Mouse (Mus musculus): ENCODE measurements around the gene Pgrmc1. TPM values are rescaled to one million over a fixed set of nuclear protein-coding genes. Genes with fewer than 3 reads are reported as not detected.
"Not testable (repeated sequence)": the region's sequence is repeated elsewhere in the genome, so short reads cannot be mapped to it uniquely, and the experiment has no call there.

The Pgrmc1 gene
- 587 and 603 TPM in 2 replicates for polyA plus RNA-seq (2015; fragmentation: Nextera tagmentation; extraction: Ambion mirVana)

GRCm38 (mm10) chrX:36597707-36598389, at the start of gene Pgrmc1:
Pgrmc1 (plus strand) TSS chrX:36598206.
- H3K36me3 ChIP-seq: no peaks in the 10 kb centered on the region
- peak within 1 kb of the TSS; percentile 91 for H3K27ac ChIP-seq
- peak within 1 kb of the TSS; percentile 68 for H3K4me3 ChIP-seq
- H3K9ac ChIP-seq: peak within 1 kb of the TSS; percentile 89
- WGBS: 22% methylated on average over 44 of the region's 45 CpGs
- H3K9me3 ChIP-seq: no peaks in the 10 kb centered on the region
- H3K4me2 ChIP-seq: peak within 1 kb of the TSS; percentile 68
- no peaks in the 10 kb centered on the region for H3K27me3 ChIP-seq
- H3K4me1 ChIP-seq (replicated peaks): peaks cover 18% of the 10 kb centered on the region
- peak; percentile 91 for ATAC-seq (ENCODE audit: low FRiP score)

GRCm38 (mm10) chrX:36548798-36549197, 49.2 kb upstream of the Pgrmc1 start:
- Histone ChIP-seq H3K9ac (no peak overlapping the region), H3K27ac (no peak overlapping the region), H3K27me3 (no peaks in the 10 kb centered on the region), H3K4me2 (no peak overlapping the region), H3K4me1 (replicated peaks) (no peaks in the 10 kb centered on the region), H3K36me3 (no peaks in the 10 kb centered on the region), H3K9me3 (no peaks in the 10 kb centered on the region), H3K4me3 (no peak overlapping the region)
- 66% methylated on average over 5 of the region's 5 CpGs for WGBS
- no peak for ATAC-seq (ENCODE audit: low FRiP score)

GRCm38 (mm10) chrX:36550906-36551305, 47.1 kb upstream of the Pgrmc1 start:
- Histone ChIP-seq H3K36me3 (no peaks in the 10 kb centered on the region), H3K27me3 (no peaks in the 10 kb centered on the region), H3K4me1 (replicated peaks) (no peaks in the 10 kb centered on the region), H3K4me3 (no peak overlapping the region), H3K9ac (no peak overlapping the region), H3K27ac (peak overlapping the region; percentile 55), H3K9me3 (no peaks in the 10 kb centered on the region), H3K4me2 (no peak overlapping the region)
- 31% methylated on average over 5 of the region's 5 CpGs for WGBS
- no peak for ATAC-seq (ENCODE audit: low FRiP score)

GRCm38 (mm10) chrX:36551351-36551750, 46.7 kb upstream of the Pgrmc1 start:
- ATAC-seq (ENCODE audit: low FRiP score): no peak
- H3K9ac ChIP-seq: no peak overlapping the region
- no peaks in the 10 kb centered on the region for H3K4me1 ChIP-seq (replicated peaks)
- 51% methylated on average over 6 of the region's 6 CpGs for WGBS
- H3K4me2 ChIP-seq: no peak overlapping the region
- H3K27me3 ChIP-seq: no peaks in the 10 kb centered on the region
- no peaks in the 10 kb centered on the region for H3K9me3 ChIP-seq
- no peak overlapping the region for H3K4me3 ChIP-seq
- H3K27ac ChIP-seq: peak overlapping the region; percentile 55
- no peaks in the 10 kb centered on the region for H3K36me3 ChIP-seq

GRCm38 (mm10) chrX:36552055-36552587, 45.9 kb upstream of the Pgrmc1 start:
- H3K9ac ChIP-seq: no peak overlapping the region
- WGBS: 31% methylated on average over 5 of the region's 5 CpGs

GRCm38 (mm10) chrX:36552715-36553114, 45.3 kb upstream of the Pgrmc1 start:
- WGBS: 83% methylated on average over 3 of the region's 3 CpGs
- Histone ChIP-seq H3K4me1 (replicated peaks) (no peaks in the 10 kb centered on the region), H3K9ac (no peak overlapping the region), H3K27me3 (no peaks in the 10 kb centered on the region), H3K4me2 (no peak overlapping the region), H3K27ac (no peak overlapping the region), H3K36me3 (no peaks in the 10 kb centered on the region), H3K9me3 (no peaks in the 10 kb centered on the region), H3K4me3 (no peak overlapping the region)
- no peak for ATAC-seq (ENCODE audit: low FRiP score)

More at GRCm38 (mm10) chrX:36552055-36552587, 45.9 kb upstream of the Pgrmc1 start:
- no peak overlapping the region for H3K4me2 ChIP-seq
- no peak overlapping the region for H3K4me3 ChIP-seq
- H3K27me3 ChIP-seq: no peaks in the 10 kb centered on the region
- 0 out of 2 replicates have a peak, but pooled peaks have one; percentile 43 for ATAC-seq (ENCODE audit: low FRiP score)
- H3K9me3 ChIP-seq: no peaks in the 10 kb centered on the region
- H3K4me1 ChIP-seq (replicated peaks): no peaks in the 10 kb centered on the region
- no peaks in the 10 kb centered on the region for H3K36me3 ChIP-seq
- no peak overlapping the region for H3K27ac ChIP-seq

- not testable (repeated sequence) for H3K9me3 ChIP-seq; H3K36me3 ChIP-seq; H3K9ac ChIP-seq; ATAC-seq (ENCODE audit: low FRiP score); H3K4me2 ChIP-seq; H3K27me3 ChIP-seq; H3K27ac ChIP-seq; H3K4me1 ChIP-seq (replicated peaks); H3K4me3 ChIP-seq
- 51% methylated on average over 2 of the region's 2 CpGs for WGBS
Observed at GRCm38 (mm10) chrX:36555196-36555595, 42.8 kb upstream of the Pgrmc1 start.

GRCm38 (mm10) chrX:36560170-36560569, 37.8 kb upstream of the Pgrmc1 start:
- H3K4me3 ChIP-seq: no peak overlapping the region
- ATAC-seq (ENCODE audit: low FRiP score): no peak
- WGBS: 84% methylated on average over 4 of the region's 4 CpGs
- H3K9me3 ChIP-seq: no peaks in the 10 kb centered on the region
- H3K4me1 ChIP-seq (replicated peaks): no peaks in the 10 kb centered on the region
- no peak overlapping the region for H3K9ac ChIP-seq
- no peak overlapping the region for H3K4me2 ChIP-seq
- H3K36me3 ChIP-seq: no peaks in the 10 kb centered on the region
- H3K27me3 ChIP-seq: no peaks in the 10 kb centered on the region
- no peak overlapping the region for H3K27ac ChIP-seq

- WGBS: 14% methylated on average over 7 of the region's 7 CpGs
Observed at GRCm38 (mm10) chrX:36561650-36562049, 36.4 kb upstream of the Pgrmc1 start.

GRCm38 (mm10) chrX:36562079-36562478, 35.9 kb upstream of the Pgrmc1 start:
- Histone ChIP-seq H3K9me3 (no peaks in the 10 kb centered on the region), H3K27me3 (no peaks in the 10 kb centered on the region), H3K4me3 (no peak overlapping the region), H3K4me2 (no peak overlapping the region), H3K27ac (no peak overlapping the region), H3K9ac (no peak overlapping the region), H3K4me1 (replicated peaks) (no peaks in the 10 kb centered on the region), H3K36me3 (no peaks in the 10 kb centered on the region)
- WGBS: 39% methylated on average over 3 of the region's 3 CpGs
- no peak for ATAC-seq (ENCODE audit: low FRiP score)

More at GRCm38 (mm10) chrX:36561650-36562049, 36.4 kb upstream of the Pgrmc1 start:
- no peak overlapping the region for H3K27ac ChIP-seq
- H3K36me3 ChIP-seq: no peaks in the 10 kb centered on the region
- no peak overlapping the region for H3K4me2 ChIP-seq
- H3K27me3 ChIP-seq: no peaks in the 10 kb centered on the region
- H3K4me1 ChIP-seq (replicated peaks): no peaks in the 10 kb centered on the region
- no peaks in the 10 kb centered on the region for H3K9me3 ChIP-seq
- no peak for ATAC-seq (ENCODE audit: low FRiP score)
- no peak overlapping the region for H3K4me3 ChIP-seq
- no peak overlapping the region for H3K9ac ChIP-seq

- H3K9ac ChIP-seq: no peak overlapping the region
- WGBS: 58% methylated on average over 1 of the region's 1 CpGs
- 0 out of 2 replicates have a peak, but pooled peaks have one; percentile 10 for ATAC-seq (ENCODE audit: low FRiP score)
Observed at GRCm38 (mm10) chrX:36586629-36587303, 11.2 kb upstream of the Pgrmc1 start.

More at GRCm38 (mm10) chrX:36586629-36587303, 11.2 kb upstream of the Pgrmc1 start:
- peaks cover 3% of the 10 kb centered on the region; the same call in 1 of the 2 replicates for H3K4me1 ChIP-seq (replicated peaks)
- no peak overlapping the region for H3K4me3 ChIP-seq
- no peaks in the 10 kb centered on the region for H3K27me3 ChIP-seq
- no peaks in the 10 kb centered on the region for H3K36me3 ChIP-seq
- H3K9me3 ChIP-seq: no peaks in the 10 kb centered on the region
- 0 out of 2 replicates have a peak overlapping the region, but pooled peaks have one; percentile 17 for H3K4me2 ChIP-seq
- H3K27ac ChIP-seq: peak overlapping the region; percentile 87
